Mouse (Mus musculus): ENCODE measurements around the gene Nav2. TPM values are rescaled to one million over a fixed set of nuclear protein-coding genes. Genes with fewer than 3 reads are reported as not detected.

The Nav2 gene
- total and polyA plus RNA-seq, 3 experiments, result 2.0 to 2.7 TPM; not detected in 1

- no peaks in the 10 kb centered on the region for H3K36me3 ChIP-seq (ENCODE audit: control insufficient read depth in 1 of 2, insufficient read depth in 2 of 2, low read length in 2 of 2)
- no peak overlapping the region for H3K9ac ChIP-seq (ENCODE audit: control insufficient read depth, low read depth, low read length, poor library complexity, severe bottlenecking)
- H3K79me2 ChIP-seq (ENCODE audit: control insufficient read depth, insufficient read depth, low read length, poor library complexity), result no peaks in the 10 kb centered on the region
- TF ChIP-seq ZMIZ1 (IDR thresholded peaks at IDR 0.05; ENCODE audit: low read depth, low read length), result no peak
- no peak for TF ChIP-seq HCFC1 (IDR thresholded peaks at IDR 0.05; ENCODE audit: low read depth, low read length)
- TF ChIP-seq CHD2 (IDR thresholded peaks at IDR 0.05; ENCODE audit: low read length), result no peak
- no peak for TF ChIP-seq CTCF (IDR thresholded peaks at IDR 0.05 in 2 of 3, conservative IDR thresholded peaks at IDR 0.05 in 1 of 3; ENCODE audit: control insufficient read depth in 1 of 3, insufficient read depth in 1 of 3, low read depth in 2 of 3, low read length in 3 of 3, poor library complexity in 1 of 3, severe bottlenecking in 1 of 3)
- no peak for TF ChIP-seq KAT2A (conservative IDR thresholded peaks at IDR 0.05; ENCODE audit: low read depth, low read length)
- TF ChIP-seq BHLHE40 (IDR thresholded peaks at IDR 0.05; ENCODE audit: borderline replicate concordance, low read depth, low read length), result no peak
- no peak for TF ChIP-seq GABPA (IDR thresholded peaks at IDR 0.05; ENCODE audit: low read depth, low read length)
- no peak for TF ChIP-seq TCF12 (IDR thresholded peaks at IDR 0.05; ENCODE audit: low read depth, low read length)
- TF ChIP-seq NELFE (IDR thresholded peaks at IDR 0.05; ENCODE audit: low read depth, low read length), result no peak
- H3K4me3 ChIP-seq (ENCODE audit: control insufficient read depth in 1 of 2, insufficient read depth in 1 of 2, low read depth in 2 of 2, low read length in 2 of 2), result no peak overlapping the region
- no peaks in the 10 kb centered on the region for H3K9me3 ChIP-seq (replicated peaks; ENCODE audit: insufficient read depth, low read length)
- no peak overlapping the region for H3K27ac ChIP-seq (ENCODE audit: control insufficient read depth, low read depth, low read length)
- no peak for DNase-seq (ENCODE audit: low read depth, low spot score)
- no peaks in the 10 kb centered on the region for H3K4me1 ChIP-seq (ENCODE audit: control insufficient read depth in 1 of 2, insufficient read depth in 2 of 2, low read length in 2 of 2)
- peaks cover 0 to 2% of the 10 kb centered on the region in 2 experiments; a peak in 1 of 4 replicates for H3K27me3 ChIP-seq (ENCODE audit: control insufficient read depth in 1 of 2, insufficient read depth in 2 of 2, low read length in 2 of 2)
Observed at GRCm38 (mm10) chr7:49182427-49182826, 273.9 kb downstream of the Nav2 start.

DNA sequence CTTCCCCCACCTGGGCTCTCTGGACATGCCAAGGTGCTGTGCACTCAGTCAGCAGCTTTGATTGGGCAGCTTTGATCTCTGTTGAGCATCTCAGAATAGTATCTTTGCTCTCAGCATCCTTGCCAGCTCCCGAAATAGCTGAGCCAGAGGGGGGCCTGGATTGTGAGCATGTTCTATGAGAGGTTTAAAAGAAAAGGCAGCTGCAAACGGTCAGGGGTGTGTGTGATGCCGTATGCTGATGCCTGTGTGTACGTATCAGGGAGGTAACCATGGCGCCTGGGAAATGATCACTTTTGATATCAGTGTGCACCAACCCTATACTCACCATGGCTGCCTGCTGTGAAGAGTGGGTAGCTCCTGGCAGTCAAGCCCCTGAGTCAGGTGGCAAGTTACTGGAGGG is 275.2 kb downstream of the Nav2 start:
- no peaks in the 10 kb centered on the region for H3K36me3 ChIP-seq (ENCODE audit: control insufficient read depth in 1 of 2, insufficient read depth in 2 of 2, low read length in 2 of 2)
- no peak for DNase-seq (ENCODE audit: low read depth, low spot score)
- H3K27me3 ChIP-seq (ENCODE audit: control insufficient read depth in 1 of 2, insufficient read depth in 2 of 2, low read length in 2 of 2), result peaks cover 0 to 4% of the 10 kb centered on the region in 2 experiments; a peak in 1 of 4 replicates
- H3K9me3 ChIP-seq (replicated peaks; ENCODE audit: insufficient read depth, low read length), result no peaks in the 10 kb centered on the region
- H3K4me3 ChIP-seq (ENCODE audit: control insufficient read depth in 1 of 2, insufficient read depth in 1 of 2, low read depth in 2 of 2, low read length in 2 of 2), result no peak overlapping the region
- H3K27ac ChIP-seq (ENCODE audit: control insufficient read depth, low read depth, low read length), result no peak overlapping the region
- no peaks in the 10 kb centered on the region for H3K79me2 ChIP-seq (ENCODE audit: control insufficient read depth, insufficient read depth, low read length, poor library complexity)
- no peaks in the 10 kb centered on the region for H3K4me1 ChIP-seq (ENCODE audit: control insufficient read depth in 1 of 2, insufficient read depth in 2 of 2, low read length in 2 of 2)
- no peak for TF ChIP-seq TBP (IDR thresholded peaks at IDR 0.05; ENCODE audit: low read depth, low read length)
- no peak for TF ChIP-seq GABPA (IDR thresholded peaks at IDR 0.05; ENCODE audit: low read depth, low read length)
- TF ChIP-seq SMC3 (IDR thresholded peaks at IDR 0.05; ENCODE audit: low read depth, low read length), result no peak
- TF ChIP-seq POLR2AphosphoS2 (IDR thresholded peaks at IDR 0.05; ENCODE audit: low read length), result no peak
- no peak for TF ChIP-seq RAD21 (IDR thresholded peaks at IDR 0.05; ENCODE audit: low read depth, low read length)
- TF ChIP-seq ZKSCAN1 (IDR thresholded peaks at IDR 0.05; ENCODE audit: low read depth, low read length), result no peak
- no peak for TF ChIP-seq NELFE (IDR thresholded peaks at IDR 0.05; ENCODE audit: low read depth, low read length)
- TF ChIP-seq MAZ (IDR thresholded peaks at IDR 0.05; ENCODE audit: low read depth, low read length), result no peak
- no peak for TF ChIP-seq MYC (IDR thresholded peaks at IDR 0.05; ENCODE audit: low read depth, low read length)
- TF ChIP-seq JUND (IDR thresholded peaks at IDR 0.05; ENCODE audit: low read depth, low read length), result no peak
- no peak for TF ChIP-seq KAT2A (conservative IDR thresholded peaks at IDR 0.05; ENCODE audit: low read depth, low read length)
- TF ChIP-seq BHLHE40 (IDR thresholded peaks at IDR 0.05; ENCODE audit: borderline replicate concordance, low read depth, low read length), result no peak
- no peak overlapping the region for H3K9ac ChIP-seq (ENCODE audit: control insufficient read depth, low read depth, low read length, poor library complexity, severe bottlenecking)

Data from MEL (cell line).